Mouse (Mus musculus) limb, embryonic 11.5 days (tissue): ENCODE measurements at regions not wholly inside any gene's neighbourhood (a gene's known extent, or its start where the extent isn't known, plus 50 kb on each side); places are given as distances from the start of the nearest gene placed in this dataset.

Experiments
- ATAC-seq: fragments of 200-750 bp; cut with Nextera tagmentation; 2 replicates; pipeline ENCODE4 v1.8.0; 2017; ENCODE audit warnings: low read depth; ENCODE audit not compliant: insufficient number of reproducible peaks, low FRiP score, low TSS enrichment
- DNase-seq: peaks from one replicate; pipeline ENCODE4 v3.0.0-alpha.2; 2015; ENCODE audit warnings: low spot score
- H3K27ac ChIP-seq: fragments of 300-500 bp; sonication (generic); replicated peaks from 2 replicates; pipeline ENCODE4 v1.5.1; 2014; ENCODE audit warnings: low read depth, mild to moderate bottlenecking, low read length
- H3K27me3 ChIP-seq: fragments of 300-500 bp; sonication (generic); 2 replicates; pipeline ENCODE4 v1.6.1; 2014; ENCODE audit warnings: mild to moderate bottlenecking, low read length, mixed read lengths; ENCODE audit not compliant: control insufficient read depth, insufficient read depth
- H3K36me3 ChIP-seq: fragments of 300-500 bp; sonication (generic); 2 replicates; pipeline ENCODE4 v1.6.1; 2014; ENCODE audit warnings: mild to moderate bottlenecking, low read length, moderate library complexity, mixed read lengths; ENCODE audit not compliant: control insufficient read depth, insufficient read depth
- H3K4me1 ChIP-seq: fragments of 300-500 bp; sonication (generic); 2 replicates; pipeline ENCODE4 v1.6.1; 2014; ENCODE audit warnings: low read length, mixed read lengths; ENCODE audit not compliant: control insufficient read depth, insufficient read depth
- H3K4me2 ChIP-seq: fragments of 300-500 bp; sonication (generic); 2 replicates; pipeline ENCODE4 v1.6.1; 2014; ENCODE audit warnings: low read depth, mild to moderate bottlenecking, moderate library complexity; ENCODE audit not compliant: severe bottlenecking
- H3K4me3 ChIP-seq: fragments of 300-500 bp; sonication (generic); 2 replicates; pipeline ENCODE4 v1.5.1; 2014; ENCODE audit warnings: low read depth, low read length
- H3K9ac ChIP-seq: fragments of 300-500 bp; sonication (generic); 2 replicates; pipeline ENCODE4 v1.6.1; 2014; ENCODE audit warnings: mild to moderate bottlenecking, low read length
- H3K9me3 ChIP-seq: fragments of 300-500 bp; sonication (generic); 2 replicates; pipeline ENCODE4 v1.6.1; 2016; ENCODE audit warnings: low read length; ENCODE audit not compliant: control insufficient read depth
- WGBS: fragments of 180-500 bp; shearing (Covaris S2); extraction: QIAGEN DNeasy Blood & Tissue Kit; methylation state at CpG from one replicate; pipeline ENCODE4 v1.1.7; 2014; 5-methylcytosine and 5-hydroxymethylcytosine counted together

DNA sequence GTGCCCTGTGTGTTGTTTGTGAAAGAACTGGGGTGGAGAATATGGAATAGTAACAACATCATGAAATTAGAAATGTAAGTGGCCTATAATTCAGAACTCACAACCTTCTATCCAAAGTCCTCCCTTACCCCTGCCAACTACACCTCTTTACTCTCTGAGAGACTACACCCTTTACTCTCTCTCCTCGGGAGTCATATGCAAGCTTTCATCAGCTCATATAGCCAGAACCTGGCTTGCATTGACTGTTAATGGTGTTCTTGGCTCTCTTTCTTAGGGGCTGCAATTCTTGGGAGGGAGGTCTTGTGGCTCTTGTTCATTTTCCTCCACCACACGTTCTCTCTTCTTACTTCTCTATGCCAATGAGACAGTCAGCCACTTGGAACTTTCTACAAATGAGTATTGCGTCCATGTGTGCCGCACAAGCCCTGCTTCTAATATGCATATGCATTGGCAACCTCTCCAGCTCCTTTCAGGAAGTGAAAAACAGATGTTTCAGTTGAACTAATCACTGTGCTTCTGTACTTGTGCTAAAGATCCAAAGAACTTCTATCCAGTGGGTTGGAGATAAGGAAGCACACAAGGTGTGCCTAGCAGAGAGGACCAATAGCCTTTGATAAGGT, 265.3 kb downstream of the Trib2 start:
- 67% methylated on average over 4 of the region's 4 CpGs for WGBS
- DNase-seq, result no peak
- Histone ChIP-seq H3K27me3 (no peaks in the 10 kb centered on the region), H3K4me3 (no peak overlapping the region), H3K4me2 (no peak overlapping the region), H3K4me1 (no peaks in the 10 kb centered on the region), H3K9me3 (no peaks in the 10 kb centered on the region), H3K9ac (no peak overlapping the region), H3K36me3 (no peaks in the 10 kb centered on the region), H3K27ac (no peak overlapping the region)
- ATAC-seq, result no peak

DNA sequence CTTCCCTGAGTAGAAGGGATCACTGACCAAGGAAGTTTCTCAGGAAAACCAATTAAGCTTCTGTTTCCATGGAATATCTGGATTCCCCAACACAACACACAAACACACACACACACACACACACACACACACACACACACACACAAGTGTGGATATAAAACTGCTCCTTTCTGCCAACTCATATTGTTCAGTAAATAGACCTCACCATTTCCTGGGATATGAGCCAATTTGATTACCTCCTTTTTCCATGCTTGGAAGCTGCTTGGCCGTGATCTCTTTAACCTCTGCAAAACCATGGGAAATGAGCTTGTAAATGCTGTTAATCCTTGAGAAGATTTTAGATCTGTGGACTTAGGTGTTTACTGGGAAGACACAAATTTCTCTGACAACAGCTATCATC, 272.4 kb downstream of the Trib2 start:
- Histone ChIP-seq H3K9ac (no peak overlapping the region), H3K36me3 (no peaks in the 10 kb centered on the region), H3K4me2 (no peak overlapping the region), H3K4me1 (no peaks in the 10 kb centered on the region), H3K4me3 (no peak overlapping the region), H3K27ac (no peak overlapping the region), H3K9me3 (no peaks in the 10 kb centered on the region), H3K27me3 (no peaks in the 10 kb centered on the region)
- WGBS, result 92% methylated on average over 1 of the region's 1 CpGs
- ATAC-seq, result no peak
- no peak for DNase-seq

DNA sequence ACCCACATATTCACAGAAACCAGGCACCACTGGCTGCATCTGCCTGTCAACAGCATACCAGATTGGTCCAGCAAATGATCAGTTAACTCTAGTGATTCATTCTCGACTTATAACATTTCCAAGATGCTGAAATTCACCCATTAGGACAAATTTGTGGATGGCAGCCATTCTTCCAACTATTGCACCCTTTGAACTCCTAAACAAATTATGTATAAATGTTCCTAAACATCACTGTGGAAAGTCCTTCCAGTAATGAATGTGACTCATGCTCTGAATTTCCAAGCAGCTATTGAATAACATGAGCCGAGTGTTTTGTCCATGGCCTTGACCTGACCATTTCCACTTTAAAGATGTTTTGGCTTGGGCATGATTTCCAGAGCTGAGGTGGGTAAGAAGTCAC, 274.2 kb downstream of the Trib2 start:
- no peaks in the 10 kb centered on the region for H3K9me3 ChIP-seq
- no peak overlapping the region for H3K27ac ChIP-seq
- no peaks in the 10 kb centered on the region for H3K27me3 ChIP-seq
- no peak overlapping the region for H3K9ac ChIP-seq
- no peaks in the 10 kb centered on the region for H3K4me1 ChIP-seq
- DNase-seq (no peak), ATAC-seq (no peak)
- 79% methylated on average over 2 of the region's 2 CpGs for WGBS
- no peak overlapping the region for H3K4me3 ChIP-seq
- no peaks in the 10 kb centered on the region for H3K36me3 ChIP-seq
- H3K4me2 ChIP-seq, result no peak overlapping the region

DNA sequence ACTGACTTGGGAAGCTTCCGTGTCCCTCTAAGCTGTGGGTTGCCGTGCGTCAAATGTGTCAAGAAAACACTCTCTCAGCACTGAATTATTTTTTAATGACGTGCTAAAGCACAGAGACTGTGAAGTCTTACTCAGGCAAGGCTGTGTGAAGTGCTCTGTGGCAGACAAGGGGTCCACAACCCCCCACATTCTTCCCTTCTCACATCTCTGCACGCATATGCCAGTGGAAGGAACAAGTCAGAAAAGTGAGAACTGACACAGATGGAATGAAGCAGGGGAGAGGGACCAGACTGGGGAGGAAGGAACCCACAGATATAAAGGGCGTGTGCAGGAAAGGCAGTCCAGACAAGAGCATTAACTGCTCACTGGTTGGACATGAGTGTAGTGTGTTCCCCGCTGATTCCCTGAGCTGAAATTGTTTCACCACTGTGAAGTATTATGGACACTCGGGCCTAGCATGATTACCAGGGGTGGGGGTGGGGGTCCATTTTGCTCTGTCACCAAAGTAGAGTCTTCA, 279.8 kb downstream of the Trib2 start:
- no peak overlapping the region for H3K27ac ChIP-seq
- H3K9me3 ChIP-seq, result no peaks in the 10 kb centered on the region
- H3K27me3 ChIP-seq, result no peaks in the 10 kb centered on the region
- no peak overlapping the region for H3K4me3 ChIP-seq
- WGBS, result 66% methylated on average over 8 of the region's 8 CpGs
- H3K4me2 ChIP-seq, result no peak overlapping the region
- no peak for ATAC-seq
- H3K36me3 ChIP-seq, result no peaks in the 10 kb centered on the region
- no peak overlapping the region for H3K9ac ChIP-seq
- H3K4me1 ChIP-seq, result no peaks in the 10 kb centered on the region
- DNase-seq, result no peak

DNA sequence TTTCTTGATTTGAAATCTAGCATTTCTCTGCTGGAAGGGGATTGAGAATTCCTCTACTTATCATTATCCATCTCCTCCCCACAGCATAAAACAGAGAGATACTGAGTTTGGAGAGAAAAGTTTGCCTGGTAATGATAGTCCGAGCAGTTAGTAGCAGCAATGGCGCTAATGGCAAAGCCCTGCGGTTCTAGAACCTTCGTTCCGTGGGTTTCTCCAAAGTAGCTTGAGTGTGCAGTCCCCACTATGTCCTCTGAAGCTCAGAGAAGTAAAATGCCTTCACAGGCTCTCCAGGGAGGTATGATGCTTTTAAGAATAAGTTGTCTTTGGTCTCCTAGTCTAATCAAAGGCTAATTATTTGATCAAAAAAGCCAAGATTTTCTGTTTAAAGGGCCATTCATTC, 280.5 kb downstream of the Trib2 start:
- Histone ChIP-seq H3K9me3 (no peaks in the 10 kb centered on the region), H3K9ac (no peak overlapping the region), H3K36me3 (no peaks in the 10 kb centered on the region), H3K4me3 (no peak overlapping the region), H3K27ac (no peak overlapping the region), H3K4me1 (no peaks in the 10 kb centered on the region), H3K4me2 (no peak overlapping the region), H3K27me3 (no peaks in the 10 kb centered on the region)
- ATAC-seq, result no peak
- WGBS, result 88% methylated on average over 5 of the region's 5 CpGs
- no peak for DNase-seq

DNA sequence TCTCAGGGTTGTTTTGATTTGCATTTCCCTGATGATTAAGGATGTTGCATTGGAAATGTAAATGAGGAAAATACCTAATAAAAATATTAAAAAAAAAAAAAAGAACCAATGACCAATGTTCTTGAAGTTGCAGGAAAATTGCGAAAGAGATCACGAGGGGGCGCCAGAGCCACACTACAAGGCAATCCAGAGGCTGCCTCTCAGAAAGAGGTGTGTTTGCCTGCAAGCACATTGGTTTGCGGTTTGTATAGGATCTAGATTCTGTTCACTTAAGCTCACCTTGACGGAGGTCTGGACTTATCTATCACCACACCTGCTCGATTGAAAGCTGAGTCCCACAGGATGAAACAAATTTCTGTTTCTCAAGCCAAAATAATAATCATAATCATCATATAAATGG, 280.9 kb downstream of the Trib2 start:
- no peaks in the 10 kb centered on the region for H3K9me3 ChIP-seq
- H3K4me2 ChIP-seq, result no peak overlapping the region
- peak; percentile 89 for DNase-seq
- ATAC-seq, result no peak
- no peak overlapping the region for H3K4me3 ChIP-seq
- WGBS, result 11% methylated on average over 6 of the region's 6 CpGs
- no peak overlapping the region for H3K27ac ChIP-seq
- H3K4me1 ChIP-seq, result no peaks in the 10 kb centered on the region
- no peaks in the 10 kb centered on the region for H3K27me3 ChIP-seq
- H3K36me3 ChIP-seq, result no peaks in the 10 kb centered on the region
- H3K9ac ChIP-seq, result no peak overlapping the region

DNA sequence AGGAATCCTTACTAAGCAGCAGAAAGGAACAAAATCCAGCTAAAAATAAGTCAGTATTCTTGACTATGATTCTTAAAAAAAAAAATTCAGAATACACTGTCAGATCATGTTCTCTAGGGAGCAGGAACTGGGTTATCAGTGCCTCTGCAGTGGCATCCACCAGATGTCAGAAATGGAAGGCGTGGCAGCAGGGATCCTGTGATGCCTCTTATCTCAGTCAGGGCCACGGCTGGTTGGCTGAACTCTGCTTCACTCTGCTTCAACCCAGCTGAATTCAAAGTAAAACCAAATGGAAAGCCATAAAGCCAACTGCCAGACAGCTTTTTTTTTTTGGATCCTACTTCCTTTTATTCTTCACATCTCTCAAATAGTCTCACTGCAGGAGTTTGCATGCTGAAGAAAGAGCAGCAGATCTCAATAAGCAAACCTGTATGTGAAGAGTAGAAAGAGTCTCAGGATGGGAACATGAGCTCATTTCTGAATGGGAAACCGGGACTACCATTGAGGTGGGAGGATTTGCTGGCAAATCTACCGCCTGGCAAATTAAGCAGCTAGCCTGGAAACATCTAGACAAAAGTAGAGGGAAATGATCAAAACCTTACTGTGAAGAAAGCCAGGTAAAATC, 295.8 kb downstream of the Trib2 start:
- 42% methylated on average over 4 of the region's 4 CpGs for WGBS
- no peaks in the 10 kb centered on the region for H3K27me3 ChIP-seq
- no peaks in the 10 kb centered on the region for H3K4me1 ChIP-seq
- H3K4me2 ChIP-seq, result no peak overlapping the region
- H3K36me3 ChIP-seq, result no peaks in the 10 kb centered on the region
- DNase-seq (no peak), ATAC-seq (no peak)
- H3K9ac ChIP-seq, result no peak overlapping the region
- no peak overlapping the region for H3K4me3 ChIP-seq
- H3K27ac ChIP-seq, result no peak overlapping the region
- H3K9me3 ChIP-seq, result no peaks in the 10 kb centered on the region

DNA sequence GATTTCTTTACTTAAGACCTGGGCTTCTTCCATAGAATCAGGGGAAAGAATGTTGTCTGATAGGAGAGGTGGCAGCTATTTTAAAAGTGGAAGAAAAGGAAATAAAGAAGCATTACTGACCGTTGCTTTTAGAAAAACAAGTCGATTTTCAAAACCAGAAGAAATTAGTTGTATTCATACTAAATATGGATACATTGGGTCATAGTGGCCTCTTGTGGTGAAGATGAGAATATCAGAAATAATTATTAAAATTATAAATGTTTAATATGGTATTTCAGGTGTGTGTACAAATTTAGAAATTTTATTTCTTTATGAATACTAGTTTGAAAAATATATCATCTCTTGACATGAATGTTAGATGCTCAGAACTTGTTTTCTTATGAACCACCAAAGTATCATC, 304.7 kb downstream of the Trib2 start:
- Histone ChIP-seq H3K27me3 (no peaks in the 10 kb centered on the region), H3K4me1 (no peaks in the 10 kb centered on the region), H3K4me3 (no peak overlapping the region), H3K36me3 (no peaks in the 10 kb centered on the region), H3K27ac (no peak overlapping the region), H3K4me2 (no peak overlapping the region), H3K9ac (no peak overlapping the region), H3K9me3 (no peaks in the 10 kb centered on the region)
- DNase-seq (no peak), ATAC-seq (no peak)
- 80% methylated on average over 2 of the region's 2 CpGs for WGBS

DNA sequence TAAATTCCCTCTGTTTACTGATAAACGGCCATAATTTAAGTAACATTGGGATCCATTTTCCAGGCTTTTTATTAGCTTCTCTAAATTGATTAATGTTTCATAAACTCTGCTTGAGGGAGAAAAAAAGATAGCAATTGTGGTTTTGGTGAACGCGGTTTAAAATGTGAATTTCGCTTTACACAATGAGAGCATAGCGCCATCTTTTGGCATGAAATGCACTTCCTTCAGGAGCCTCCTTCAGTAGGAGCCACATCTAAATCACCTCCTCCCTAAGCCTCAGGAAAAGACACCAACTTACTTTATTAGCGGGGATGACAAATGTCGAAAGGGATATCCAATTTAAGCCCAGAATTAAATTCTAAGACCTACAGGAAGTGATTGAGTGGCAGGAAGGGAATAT, 309.1 kb downstream of the Trib2 start:
- DNase-seq (peak; percentile 29), ATAC-seq (no peak)
- no peaks in the 10 kb centered on the region for H3K27me3 ChIP-seq
- H3K27ac ChIP-seq, result no peak overlapping the region
- no peaks in the 10 kb centered on the region for H3K9me3 ChIP-seq
- H3K4me2 ChIP-seq, result no peak overlapping the region
- no peak overlapping the region for H3K4me3 ChIP-seq
- no peaks in the 10 kb centered on the region for H3K36me3 ChIP-seq
- 28% methylated on average over 7 of the region's 7 CpGs for WGBS
- H3K9ac ChIP-seq, result no peak overlapping the region
- no peaks in the 10 kb centered on the region for H3K4me1 ChIP-seq
